21 mouse cellular contexts compared by ENCODE assay signal in the genomic region with DNA sequence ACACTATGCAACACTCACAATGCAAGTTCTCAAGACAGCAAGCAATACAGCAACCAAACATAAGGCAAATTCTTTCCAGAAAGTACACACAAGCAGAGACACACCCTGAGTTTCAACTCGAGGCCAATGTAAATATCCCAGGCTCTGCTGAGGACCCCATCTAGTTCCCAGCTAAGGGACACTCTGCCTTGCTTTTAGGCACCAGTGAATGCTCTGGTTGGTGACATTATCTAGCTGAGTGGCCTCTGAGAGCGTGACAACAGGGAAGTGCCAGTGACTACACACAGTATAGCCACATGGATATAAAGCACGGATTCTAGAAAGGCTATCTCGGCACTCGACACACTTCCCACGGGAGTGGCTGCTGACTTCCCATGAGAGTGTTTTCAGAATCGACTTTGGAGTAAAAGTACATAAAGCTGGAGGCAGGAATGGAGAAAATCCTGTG. TPM values are rescaled to one million over a fixed set of nuclear protein-coding genes. Genes with fewer than 3 reads are reported as not detected.
DNase-seq lines count a peak whose midpoint lies in the region; ATAC-seq and TF ChIP-seq lines count a peak whose summit lies in the region.
"Had no signal": no experiment of that assay in that cellular context is flagged by ENCODE, and none has a peak within 500 bp of the region (broad histone marks: within the 10 kb centered on the region; RNA-seq: fewer than 3 reads in every experiment).

No protein-coding gene starts in this region.

- TF ChIP-seq CTCF in kidney, postnatal 0 days (IDR thresholded peaks at IDR 0.05; ENCODE audit: low read depth): no peak
- TF ChIP-seq CTCF in intestine, postnatal 0 days (IDR thresholded peaks at IDR 0.05; ENCODE audit: low read depth): no peak

- ATAC-seq in heart, embryonic 14.5 days (ENCODE audit: insufficient number of reproducible peaks, insufficient read depth, low FRiP score, low read depth): no peak
- ATAC-seq in kidney, postnatal 0 days (replicated peaks; ENCODE audit: low FRiP score, low read depth): no peak
- ATAC-seq in intestine, embryonic 14.5 days (replicated peaks; ENCODE audit: low FRiP score, low TSS enrichment, low read depth): peak; percentile 54; the same call in 1 of the 2 replicates
- ATAC-seq in intestine, postnatal 0 days: peak; percentile 62
- ATAC-seq in forebrain, embryonic 12.5 days (ENCODE audit: low FRiP score): no peak
- ATAC-seq: forebrain, embryonic 15.5 days; liver, postnatal 0 days had no signal

- no peaks in the 10 kb centered on the region for H3K36me3 ChIP-seq in heart, embryonic 14.5 days (ENCODE audit: control insufficient read depth, insufficient read depth, low read length)
- H3K36me3 ChIP-seq in kidney, postnatal 0 days (ENCODE audit: insufficient read depth, low read length): no peaks in the 10 kb centered on the region
- H3K36me3 ChIP-seq in intestine, embryonic 14.5 days (ENCODE audit: control insufficient read depth, insufficient read depth, low read length): no peaks in the 10 kb centered on the region
- H3K36me3 ChIP-seq in intestine, postnatal 0 days (ENCODE audit: control insufficient read depth, insufficient read depth): no peaks in the 10 kb centered on the region
- no peaks in the 10 kb centered on the region for H3K36me3 ChIP-seq in forebrain, embryonic 12.5 days (replicated peaks)
- H3K36me3 ChIP-seq: embryonic facial prominence, embryonic 13.5 days; forebrain, embryonic 15.5 days; limb, embryonic 15.5 days; midbrain, embryonic 15.5 days had no signal

- no peak overlapping the region for H3K4me3 ChIP-seq in heart, embryonic 14.5 days (ENCODE audit: control insufficient read depth in 1 of 2, insufficient read depth in 1 of 2, low read depth in 1 of 2, low read length in 2 of 2)
- no peak overlapping the region for H3K4me3 ChIP-seq in kidney, postnatal 0 days (replicated peaks; ENCODE audit: low read depth, low read length)
- no peak overlapping the region for H3K4me3 ChIP-seq in intestine, embryonic 14.5 days (ENCODE audit: low read depth, low read length)
- H3K4me3 ChIP-seq in intestine, postnatal 0 days (ENCODE audit: low read depth, low read length): peak overlapping the region; percentile 20; the same call in 1 of the 2 replicates
- H3K4me3 ChIP-seq in forebrain, embryonic 12.5 days (replicated peaks): no peak overlapping the region
- H3K4me3 ChIP-seq: embryonic facial prominence, embryonic 13.5 days; forebrain, embryonic 15.5 days; limb, embryonic 15.5 days; midbrain, embryonic 15.5 days had no signal

- peak overlapping the region in 1 of 2 experiments; percentile 37; a peak in 1 of 4 replicates for H3K27ac ChIP-seq in heart, embryonic 14.5 days (replicated peaks in 1 of 2; ENCODE audit: control insufficient read depth in 1 of 2, insufficient read depth in 1 of 2, low read depth in 2 of 2, low read length in 2 of 2)
- H3K27ac ChIP-seq in kidney, postnatal 0 days: no peak overlapping the region
- H3K27ac ChIP-seq in intestine, embryonic 14.5 days (ENCODE audit: low read depth): peak overlapping the region; percentile 57
- peak overlapping the region; percentile 64 for H3K27ac ChIP-seq in intestine, postnatal 0 days (ENCODE audit: low read depth, low read length)
- H3K27ac ChIP-seq in forebrain, embryonic 12.5 days: no peak overlapping the region
- H3K27ac ChIP-seq: embryonic facial prominence, embryonic 13.5 days; forebrain, embryonic 15.5 days; limb, embryonic 15.5 days; midbrain, embryonic 15.5 days had no signal

- WGBS in heart, embryonic 14.5 days: 10% methylated on average over 7 of the region's 7 CpGs
- WGBS in kidney, postnatal 0 days: 49% methylated on average over 7 of the region's 7 CpGs
- 50% methylated on average over 7 of the region's 7 CpGs for WGBS in intestine, embryonic 14.5 days
- 25% methylated on average over 7 of the region's 7 CpGs for WGBS in intestine, postnatal 0 days
- 79% methylated on average over 7 of the region's 7 CpGs for WGBS in forebrain, embryonic 12.5 days

- H3K9me3 ChIP-seq in heart, embryonic 14.5 days (ENCODE audit: control insufficient read depth, low read length): no peaks in the 10 kb centered on the region
- no peaks in the 10 kb centered on the region for H3K9me3 ChIP-seq in kidney, postnatal 0 days (replicated peaks; ENCODE audit: low read length)
- H3K9me3 ChIP-seq in intestine, embryonic 14.5 days (ENCODE audit: control insufficient read depth, low read length): no peaks in the 10 kb centered on the region
- H3K9me3 ChIP-seq in intestine, postnatal 0 days (ENCODE audit: control insufficient read depth): no peaks in the 10 kb centered on the region
- no peaks in the 10 kb centered on the region for H3K9me3 ChIP-seq in forebrain, embryonic 12.5 days
- H3K9me3 ChIP-seq: embryonic facial prominence, embryonic 13.5 days; forebrain, embryonic 15.5 days; limb, embryonic 15.5 days; midbrain, embryonic 15.5 days had no signal

- H3K4me2 ChIP-seq in heart, embryonic 14.5 days (ENCODE audit: low read length): peak overlapping the region; percentile 14
- H3K4me2 ChIP-seq in kidney, postnatal 0 days (ENCODE audit: low read length): no peak overlapping the region
- H3K4me2 ChIP-seq in intestine, embryonic 14.5 days (ENCODE audit: low read length): peak overlapping the region; percentile 20
- H3K4me2 ChIP-seq in intestine, postnatal 0 days (replicated peaks; ENCODE audit: low read depth): peak overlapping the region; percentile 56
- no peak overlapping the region for H3K4me2 ChIP-seq in forebrain, embryonic 12.5 days
- H3K4me2 ChIP-seq: embryonic facial prominence, embryonic 13.5 days; forebrain, embryonic 15.5 days; limb, embryonic 15.5 days; midbrain, embryonic 15.5 days had no signal

- no peak overlapping the region; the same call in 1 of the 2 replicates for H3K9ac ChIP-seq in heart, embryonic 14.5 days (ENCODE audit: low read length)
- H3K9ac ChIP-seq in kidney, postnatal 0 days (ENCODE audit: low read depth, low read length): no peak overlapping the region
- no peak overlapping the region for H3K9ac ChIP-seq in intestine, embryonic 14.5 days (ENCODE audit: low read length)
- H3K9ac ChIP-seq in intestine, postnatal 0 days (ENCODE audit: low read depth, low read length): 0 out of 2 replicates have a peak overlapping the region, but pooled peaks have one; percentile 22
- no peak overlapping the region for H3K9ac ChIP-seq in forebrain, embryonic 12.5 days
- H3K9ac ChIP-seq: embryonic facial prominence, embryonic 13.5 days; forebrain, embryonic 15.5 days; limb, embryonic 15.5 days; liver, postnatal 0 days; midbrain, embryonic 15.5 days had no signal

- peaks cover 6% of the 10 kb centered on the region in 2 experiments; a peak in 3 of 4 replicates for H3K4me1 ChIP-seq in heart, embryonic 14.5 days (ENCODE audit: control insufficient read depth in 2 of 2, insufficient read depth in 2 of 2, low read length in 2 of 2)
- 0 out of 2 replicates have a peak, but pooled peaks cover 7% of the 10 kb centered on the region for H3K4me1 ChIP-seq in kidney, postnatal 0 days (replicated peaks; ENCODE audit: insufficient read depth, low read length)
- peaks cover 13% of the 10 kb centered on the region; the same call in 1 of the 2 replicates for H3K4me1 ChIP-seq in intestine, embryonic 14.5 days (replicated peaks; ENCODE audit: control insufficient read depth, insufficient read depth, low read length)
- H3K4me1 ChIP-seq in intestine, postnatal 0 days (replicated peaks; ENCODE audit: control insufficient read depth, insufficient read depth, low read length): no peaks in the 10 kb centered on the region; the same call in 1 of the 2 replicates
- H3K4me1 ChIP-seq in forebrain, embryonic 12.5 days: 0 out of 2 replicates have a peak, but pooled peaks cover 4% of the 10 kb centered on the region
- H3K4me1 ChIP-seq: forebrain, embryonic 15.5 days; limb, embryonic 15.5 days had no signal

- no peak for DNase-seq in heart, adult 9 months (ENCODE audit: low spot score in 2 of 2)
- DNase-seq in kidney, postnatal 0 days (ENCODE audit: low spot score): peak; percentile 23
- no peak for DNase-seq in kidney, adult 8-10 months
- DNase-seq in intestine, embryonic 14.5 days (ENCODE audit: low spot score): peak; percentile 63
- DNase-seq in thymus, postnatal 0 days (ENCODE audit: low spot score): no peak
- DNase-seq: adrenal gland, postnatal 25 days; B cell, adult 2 months; cerebellum, adult 11 months; cerebellum, postnatal 14 days; gastrocnemius, postnatal 36 days; kidney, postnatal 36 days; liver, postnatal 0 days; right cerebral cortex, postnatal 14 days; thymus, postnatal 14 days had no signal

- H3K27me3 ChIP-seq in heart, embryonic 14.5 days (ENCODE audit: control insufficient read depth, insufficient read depth, low read length): peaks cover 6% of the 10 kb centered on the region; the same call in 1 of the 2 replicates
- H3K27me3 ChIP-seq in kidney, postnatal 0 days (ENCODE audit: insufficient read depth, low read length): no peaks in the 10 kb centered on the region
- H3K27me3 ChIP-seq in intestine, embryonic 14.5 days (replicated peaks; ENCODE audit: control insufficient read depth, insufficient read depth, low read length): no peaks in the 10 kb centered on the region
- no peaks in the 10 kb centered on the region for H3K27me3 ChIP-seq in intestine, postnatal 0 days (replicated peaks; ENCODE audit: control insufficient read depth, insufficient read depth, low read length)
- H3K27me3 ChIP-seq in forebrain, embryonic 12.5 days: no peaks in the 10 kb centered on the region
- H3K27me3 ChIP-seq: embryonic facial prominence, embryonic 13.5 days; forebrain, embryonic 15.5 days; limb, embryonic 15.5 days; midbrain, embryonic 15.5 days had no signal

RNA-seq across cellular contexts. Expression of a gene that starts 58.3 kb away (rescaled TPM):
- polyA plus RNA-seq in heart, embryonic 14.5 days (2014; fragmentation: Nextera tagmentation; extraction: Ambion mirVana): 23.7 and 27.7 TPM in 2 replicates
- polyA plus RNA-seq in kidney, postnatal 0 days (2015; fragmentation: Nextera tagmentation; extraction: Ambion mirVana): 34.2 and 34.4 TPM in 2 replicates
- 45.5 and 59.1 TPM in 2 replicates for polyA plus RNA-seq in intestine, embryonic 14.5 days (2014; fragmentation: Nextera tagmentation; extraction: Ambion mirVana)
- 7.9 and 8.5 TPM in 2 replicates for polyA plus RNA-seq in intestine, postnatal 0 days (2015; fragmentation: Nextera tagmentation; extraction: Ambion mirVana)
- 22.7 and 26.9 TPM in 2 replicates for polyA plus RNA-seq in forebrain, embryonic 12.5 days (2016; fragmentation: Nextera tagmentation; extraction: Ambion mirVana)
- polyA plus RNA-seq in thymus, postnatal 0 days (2015; fragmentation: Nextera tagmentation; extraction: Ambion mirVana): 4.0 and 5.5 TPM in 2 replicates

Comparison
In these comparisons a context has a peak if more than half of its experiments do, and no peak if none do; other contexts are left out.
1. DNase-seq: peak in kidney, postnatal 0 days (single experiment) and intestine, embryonic 14.5 days (single experiment); none in heart, adult 9 months (0 of 2), kidney, adult 8-10 months (0 of 2) and thymus, postnatal 0 days (single experiment).
2. ATAC-seq: peak in intestine, embryonic 14.5 days (single experiment) and intestine, postnatal 0 days (single experiment); none in heart, embryonic 14.5 days (single experiment), kidney, postnatal 0 days (single experiment) and forebrain, embryonic 12.5 days (single experiment).
3. H3K27ac ChIP-seq: peak in intestine, embryonic 14.5 days (single experiment) and intestine, postnatal 0 days (single experiment); none in kidney, postnatal 0 days (single experiment) and forebrain, embryonic 12.5 days (single experiment).
4. H3K4me2 ChIP-seq: peak in heart, embryonic 14.5 days (single experiment), intestine, embryonic 14.5 days (single experiment) and intestine, postnatal 0 days (single experiment); none in kidney, postnatal 0 days (single experiment) and forebrain, embryonic 12.5 days (single experiment).